Mouse (Mus musculus) liver, embryonic 14.5 days (tissue): ENCODE measurements around the gene Avpr2. TPM values are rescaled to one million over a fixed set of nuclear protein-coding genes. Genes with fewer than 3 reads are reported as not detected.

Source experiments
- ATAC-seq: fragments of 200-750 bp; cut with Nextera tagmentation; 2 replicates; pipeline ENCODE4 v1.8.0; 2017; ENCODE audit warnings: moderate number of reproducible peaks, mild to moderate bottlenecking, moderate library complexity; ENCODE audit not compliant: insufficient read depth
- DNase-seq, 3 experiments: peaks; one replicate each; pipeline ENCODE4 v3.0.0-alpha.2; 2012 to 2013; ENCODE audit warnings: low read depth in 3 of 3, low spot score in 3 of 3
- H3K27ac ChIP-seq: fragments of 300-500 bp; sonication (generic); 2 replicates; pipeline ENCODE4 v1.5.1; 2014; ENCODE audit warnings: moderate library complexity, mild to moderate bottlenecking, control low read depth, inconsistent platforms
- H3K27me3 ChIP-seq: fragments of 300-500 bp; sonication (generic); 2 replicates; pipeline ENCODE4 v1.6.1; 2014; ENCODE audit warnings: mild to moderate bottlenecking, low read length, moderate library complexity; ENCODE audit not compliant: control insufficient read depth, insufficient read depth
- H3K36me3 ChIP-seq: fragments of 300-500 bp; sonication (generic); replicated peaks from 2 replicates; pipeline ENCODE4 v1.6.1; 2014; ENCODE audit warnings: low read depth; ENCODE audit not compliant: control insufficient read depth, insufficient read depth
- H3K4me1 ChIP-seq, 2 experiments: fragments of 200-500 bp in 1 of 2; fragments of 300-500 bp in 1 of 2; sonication (generic) in 1 of 2; replicated peaks; 2 replicates each; pipeline ENCODE4 v1.6.1; 2012 to 2014; ENCODE audit warnings: antibody characterized with exemption in 1 of 2, inconsistent platforms in 1 of 2, low read length in 1 of 2; ENCODE audit not compliant: control insufficient read depth in 2 of 2, insufficient read depth in 2 of 2
- H3K4me2 ChIP-seq: fragments of 300-500 bp; sonication (generic); 2 replicates; pipeline ENCODE4 v1.6.1; 2014; ENCODE audit warnings: low read depth, mild to moderate bottlenecking, control low read depth, moderate library complexity
- H3K4me3 ChIP-seq, 2 experiments: fragments of 200-500 bp in 1 of 2; fragments of 300-500 bp in 1 of 2; sonication (generic) in 1 of 2; 2 replicates each; pipeline ENCODE4 v1.5.1; 2012 to 2014; ENCODE audit warnings: low read depth in 2 of 2, low read length in 2 of 2, mild to moderate bottlenecking in 2 of 2, control low read depth in 1 of 2, inconsistent platforms in 1 of 2, moderate library complexity in 1 of 2; ENCODE audit not compliant: insufficient read depth in 1 of 2
- H3K9ac ChIP-seq: fragments of 300-500 bp; sonication (generic); replicated peaks from 2 replicates; pipeline ENCODE4 v1.6.1; 2014; ENCODE audit warnings: mild to moderate bottlenecking, control low read depth, moderate library complexity
- H3K9me3 ChIP-seq: fragments of 300-500 bp; sonication (generic); 2 replicates; pipeline ENCODE4 v1.6.1; 2016; ENCODE audit warnings: low read length, mixed read lengths; ENCODE audit not compliant: control insufficient read depth
- CTCF ChIP-seq: IDR thresholded peaks from 2 replicates; pipeline ENCODE4 v1.5.1; 2016; ENCODE audit warnings: antibody characterized with exemption, low read depth, control low read depth
- EP300 ChIP-seq: IDR thresholded peaks from 2 replicates; pipeline ENCODE4 v1.6.1; 2016; ENCODE audit warnings: antibody characterized with exemption, low read depth
- WGBS: fragments of 180-500 bp; shearing (Covaris S2); extraction: QIAGEN DNeasy Blood & Tissue Kit; methylation state at CpG from one replicate; pipeline ENCODE4 v1.1.7; 2014; ENCODE audit not compliant: insufficient replicate concordance; 5-methylcytosine and 5-hydroxymethylcytosine counted together
- polyA plus RNA-seq, 2 experiments: library from polyadenylated mRNA; depleted of rRNA in 1 of 2; stranded (reverse) in 1 of 2; unstranded in 1 of 2; fragments of >200 nt; fragmentation: Nextera tagmentation in 1 of 2; extraction: Ambion mirVana in 1 of 2; gene quantifications; 2 replicates each; pipeline versions ENCODE4 v1.2.1 to v1.2.3; 2012 to 2014

Avpr2 gene
- 0.01 TPM in 1 of 2 replicates, not detected in the other for polyA plus RNA-seq (2012; rRNA removed)
- polyA plus RNA-seq (2014; fragmentation: Nextera tagmentation; extraction: Ambion mirVana) = not detected in 2 replicates

DNA sequence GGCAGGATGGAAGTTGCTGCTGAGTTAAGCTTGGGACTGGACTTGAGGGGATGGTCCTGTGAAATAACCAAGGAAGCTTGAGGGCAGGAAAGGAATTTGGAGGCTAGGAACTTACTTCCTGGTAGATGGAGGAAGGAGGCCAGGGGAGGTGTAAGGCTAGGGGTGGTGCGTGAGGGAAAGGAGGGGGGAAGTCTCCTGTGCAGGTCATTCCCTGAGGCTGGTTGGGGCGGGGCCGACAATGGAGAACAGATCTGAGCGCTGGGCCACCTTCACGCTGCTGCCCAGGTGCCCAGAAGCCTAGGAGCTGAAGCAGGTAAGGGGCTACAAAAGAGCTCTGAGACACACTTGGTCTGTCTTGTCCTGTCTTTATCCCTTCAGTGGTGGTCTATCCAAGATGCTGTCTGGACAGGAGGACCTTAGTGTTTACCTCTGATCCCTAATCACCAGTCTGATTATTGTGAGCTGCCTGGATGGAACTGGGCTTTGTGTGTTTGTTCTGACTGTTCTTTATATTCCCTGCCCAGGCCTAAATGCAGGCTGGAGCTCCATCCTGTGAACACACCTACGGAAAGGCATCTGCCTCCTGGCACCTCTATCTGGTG lies at the start of gene Avpr2:
TSS of gene Avpr2 (plus strand) at position 552 of the 602 bp plus-strand sequence.
- no peaks in the 10 kb centered on the region for H3K36me3 ChIP-seq
- TF ChIP-seq CTCF = no peak
- no peak for TF ChIP-seq EP300
- no peak for ATAC-seq
- DNase-seq = no peak
- H3K9ac ChIP-seq = no peak within 1 kb of the TSS
- H3K27ac ChIP-seq = no peak within 1 kb of the TSS
- no peaks in the 10 kb centered on the region for H3K9me3 ChIP-seq
- WGBS = 61% methylated on average over 6 of the region's 6 CpGs
- H3K4me2 ChIP-seq = no peak within 1 kb of the TSS
- no peaks in the 10 kb centered on the region for H3K4me1 ChIP-seq
- no peak within 1 kb of the TSS for H3K4me3 ChIP-seq
- peaks cover 2% of the 10 kb centered on the region; the same call in 1 of the 2 replicates for H3K27me3 ChIP-seq

DNA sequence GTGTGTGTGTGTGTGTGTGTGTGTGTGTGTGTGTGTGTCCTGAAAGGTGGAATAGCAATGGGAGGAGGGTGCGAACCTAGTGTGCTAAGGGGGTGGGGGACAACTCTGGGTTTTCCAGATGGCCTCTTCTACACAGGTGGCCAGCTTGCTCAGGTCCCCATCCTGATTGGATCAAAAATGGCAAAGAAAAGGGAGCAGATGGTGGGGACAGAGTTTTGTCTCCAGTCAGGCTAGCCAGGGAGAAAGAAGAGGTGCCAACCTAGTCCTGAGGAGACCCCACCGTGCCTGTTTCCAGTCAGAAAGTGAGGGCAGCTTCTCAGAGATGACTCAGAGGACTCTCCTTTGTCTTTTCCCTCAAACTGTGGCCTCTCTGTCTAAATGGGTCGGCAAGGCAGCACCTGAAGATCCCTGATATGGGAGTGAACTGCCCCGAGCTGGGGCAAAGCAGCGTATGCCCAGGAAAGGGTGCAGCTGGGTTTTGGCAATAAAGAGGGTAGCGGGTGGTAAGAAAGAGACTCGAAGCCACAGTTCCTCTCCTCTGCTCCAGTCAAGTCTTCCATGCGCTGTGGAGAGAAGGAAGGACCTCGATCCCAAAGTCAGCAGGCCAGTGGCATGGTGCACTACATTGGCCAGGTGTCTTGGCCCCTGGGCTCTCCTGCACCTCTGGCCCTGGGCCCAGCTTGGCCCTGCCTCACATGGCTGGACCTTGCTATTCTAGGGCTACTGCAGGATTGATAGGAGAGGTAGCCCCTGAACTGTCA lies 37.4 kb upstream of the Avpr2 start:
- Histone ChIP-seq H3K4me1 (no peaks in the 10 kb centered on the region), H3K4me2 (no peak overlapping the region), H3K4me3 (no peak overlapping the region), H3K9ac (no peak overlapping the region), H3K27me3 (no peaks in the 10 kb centered on the region), H3K9me3 (no peaks in the 10 kb centered on the region), H3K36me3 (no peaks in the 10 kb centered on the region), H3K27ac (no peak overlapping the region)
- no peak for TF ChIP-seq CTCF
- ATAC-seq (no peak), DNase-seq (no peak)
- WGBS = 60% methylated on average over 9 of the region's 9 CpGs

DNA sequence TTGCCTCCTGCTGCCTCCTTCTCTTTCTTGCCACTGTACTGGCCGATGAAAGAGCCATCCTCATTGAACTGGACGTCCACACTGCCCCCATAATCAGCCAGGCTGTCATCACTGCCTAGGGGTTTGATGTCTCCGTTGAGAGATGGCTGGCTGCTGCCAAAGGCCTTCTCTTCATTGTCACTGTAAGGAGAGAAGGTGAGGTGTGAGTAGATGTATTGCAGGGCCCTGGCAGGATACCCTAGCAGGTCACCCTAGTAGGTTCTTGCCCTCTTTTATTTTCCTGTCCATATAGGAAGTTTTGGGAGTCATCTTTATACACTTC lies 36.9 kb upstream of the Avpr2 start:
- H3K4me3 ChIP-seq = no peak overlapping the region
- no peak overlapping the region for H3K9ac ChIP-seq
- no peak overlapping the region for H3K27ac ChIP-seq
- no peak for TF ChIP-seq EP300
- no peak for TF ChIP-seq CTCF
- no peaks in the 10 kb centered on the region for H3K9me3 ChIP-seq
- no peak for DNase-seq
- H3K27me3 ChIP-seq = no peaks in the 10 kb centered on the region
- WGBS = 33% methylated on average over 3 of the region's 3 CpGs
- ATAC-seq = no peak
- no peaks in the 10 kb centered on the region for H3K36me3 ChIP-seq
- no peak overlapping the region for H3K4me2 ChIP-seq
- H3K4me1 ChIP-seq = no peaks in the 10 kb centered on the region

DNA sequence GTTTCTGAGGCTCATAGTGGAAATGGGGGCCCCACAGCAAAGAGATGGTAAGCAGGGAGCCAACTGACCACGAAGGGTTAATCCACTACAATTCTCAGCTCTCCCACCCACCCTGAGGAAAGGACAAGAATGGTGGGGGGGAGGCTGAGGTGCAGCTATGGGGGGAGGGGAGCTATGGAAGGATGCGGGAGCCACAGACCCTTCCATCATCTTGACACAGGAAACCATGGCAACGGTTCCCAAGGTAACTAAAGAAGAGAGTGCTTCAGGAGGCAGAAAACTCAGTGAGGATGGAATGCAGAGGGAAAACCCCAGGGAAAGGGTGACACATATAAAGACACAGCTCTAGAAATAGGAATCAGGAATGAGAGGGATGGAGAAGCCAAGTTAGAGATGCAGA lies 27.2 kb upstream of the Avpr2 start:
- ATAC-seq = no peak
- Histone ChIP-seq H3K4me3 (no peak overlapping the region), H3K36me3 (no peaks in the 10 kb centered on the region), H3K4me1 (peaks cover 0 to 9% of the 10 kb centered on the region in 2 experiments; a peak in 2 of 4 replicates), H3K9ac (no peak overlapping the region), H3K4me2 (no peak overlapping the region), H3K27ac (no peak overlapping the region), H3K27me3 (no peaks in the 10 kb centered on the region), H3K9me3 (no peaks in the 10 kb centered on the region)
- WGBS = 42% methylated on average over 3 of the region's 3 CpGs
- TF ChIP-seq EP300 = no peak
- no peak for TF ChIP-seq CTCF
- DNase-seq = no peak

DNA sequence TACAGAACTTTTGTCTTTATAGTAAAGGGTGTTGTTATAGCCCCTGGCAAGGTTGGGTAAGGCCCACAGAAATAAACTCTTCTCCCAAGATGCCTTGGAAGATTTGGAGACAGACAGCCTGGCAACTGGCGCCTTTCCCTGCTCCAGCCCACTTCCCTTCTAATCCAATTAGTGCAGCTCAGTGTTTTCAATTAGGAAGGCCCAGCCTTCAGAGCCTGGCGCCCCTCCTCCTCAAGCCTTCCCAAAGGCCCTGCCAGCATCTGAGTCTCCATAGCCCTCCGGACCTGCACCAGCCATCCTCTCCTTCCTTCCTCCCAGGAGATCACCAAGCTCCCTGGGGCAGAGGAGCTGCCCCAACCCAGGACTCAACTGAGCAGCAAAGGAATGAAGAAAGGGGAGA lies 24.6 kb upstream of the Avpr2 start:
- no peaks in the 10 kb centered on the region for H3K36me3 ChIP-seq
- WGBS = 31% methylated on average over 3 of the region's 3 CpGs
- no peak overlapping the region for H3K27ac ChIP-seq
- DNase-seq (no peak), ATAC-seq (0 out of 2 replicates have a peak, but pooled peaks have one; percentile 28)
- H3K4me2 ChIP-seq = 0 out of 2 replicates have a peak overlapping the region, but pooled peaks have one; percentile 29
- peaks cover 0 to 9% of the 10 kb centered on the region in 2 experiments; a peak in 2 of 4 replicates for H3K4me1 ChIP-seq
- H3K4me3 ChIP-seq = no peak overlapping the region
- no peak overlapping the region for H3K9ac ChIP-seq
- no peaks in the 10 kb centered on the region for H3K9me3 ChIP-seq
- H3K27me3 ChIP-seq = no peaks in the 10 kb centered on the region
- no peak for TF ChIP-seq EP300
- no peak for TF ChIP-seq CTCF
